Mouse (Mus musculus): ENCODE measurements at regions not wholly inside any gene's neighbourhood (a gene's known extent, or its start where the extent isn't known, plus 50 kb on each side); places are given as distances from the start of the nearest gene placed in this dataset.

DNA sequence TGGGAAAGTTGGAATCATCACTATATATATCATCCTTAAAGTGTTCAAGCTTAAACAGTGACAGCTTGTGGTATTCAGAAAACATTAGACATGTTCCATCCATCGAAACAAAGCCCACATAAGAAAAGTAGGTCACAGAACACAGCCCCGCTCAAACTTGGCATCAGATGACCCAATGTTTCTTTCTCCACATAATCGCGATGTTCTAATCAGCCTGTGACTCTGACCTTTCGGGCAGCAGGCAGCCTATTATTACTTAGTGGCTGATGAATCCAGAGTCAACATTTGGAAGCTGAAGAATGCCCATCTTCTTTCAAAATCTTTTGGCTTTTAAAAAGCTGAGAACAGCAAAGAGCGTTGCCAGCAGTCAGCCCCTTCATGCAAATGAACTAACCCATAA lies 65.1 kb upstream of the Dph5 start:
- TF ChIP-seq CTCF (IDR thresholded peaks at IDR 0.05; ENCODE audit: extremely low read depth, insufficient read depth, low read length) (no peak), POLR2A (IDR thresholded peaks at IDR 0.05; ENCODE audit: extremely low read depth, insufficient read depth, low read length) (no peak)
